Mouse (Mus musculus) small intestine, adult 2 months (tissue): ENCODE measurements around the gene Fbxw7.

Experiments used
- CTCF ChIP-seq: fragments of 200-500 bp; IDR thresholded peaks from 2 replicates; pipeline ENCODE4 v1.5.1; 2012; ENCODE audit warnings: low read depth, mild to moderate bottlenecking, control low read depth, inconsistent platforms, low read length, moderate library complexity, mixed read lengths; ENCODE audit not compliant: insufficient replicate concordance, insufficient read length; ENCODE audit errors: extremely low read depth
- POLR2A ChIP-seq: fragments of 200-500 bp; IDR thresholded peaks from 2 replicates; pipeline ENCODE4 v1.6.1; 2012; ENCODE audit warnings: low read depth, mild to moderate bottlenecking, control low read depth, inconsistent platforms, low read length, moderate library complexity

DNA sequence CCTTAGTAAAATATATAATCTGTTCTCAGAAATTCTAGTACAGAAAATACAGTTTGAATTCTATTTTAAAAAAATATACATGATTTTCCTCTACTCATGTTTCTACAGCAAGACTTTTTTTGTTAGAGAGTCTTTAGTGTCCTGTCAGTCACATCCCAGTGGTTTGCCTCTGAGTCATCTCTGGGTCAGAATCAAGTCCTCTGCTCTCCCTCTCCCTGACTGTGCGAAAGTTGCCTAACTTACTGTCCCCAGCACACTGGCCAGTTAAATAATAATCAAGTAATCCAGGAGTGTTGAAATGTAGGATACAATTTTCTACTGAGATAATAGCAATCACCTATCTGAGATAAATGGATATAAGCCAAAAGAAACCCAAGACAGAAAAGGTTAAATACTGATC, 120.7 kb downstream of the Fbxw7 start:
- TF ChIP-seq POLR2A = no peak
- TF ChIP-seq CTCF = no peak
